Mouse (Mus musculus) stomach, embryonic 15.5 days (tissue): Measurements from ENCODE around the gene Ints14. TPM values are rescaled to one million over a fixed set of nuclear protein-coding genes. Genes with fewer than 3 reads are reported as not detected.

Source experiments
- microRNA-seq: library from miRNA; unstranded; fragments of <30 nt; microRNA quantifications from one replicate; pipeline ENCODE4, GENCODE M21; 2016
- polyA plus RNA-seq: library from polyadenylated mRNA; unstranded; fragments of >200 nt; fragmentation: Nextera tagmentation; extraction: Ambion mirVana; gene quantifications from 2 replicates; pipeline ENCODE4 v1.2.1, GENCODE M21; 2015

Gene Ints14
- polyA plus RNA-seq, 1 experiment from 2014 or later: 41.5 TPM

Small RNA genes within 50 kb of the gene (microRNA-seq; reads per million reads assigned to microRNA genes)
- gene Gm25640: not detected

Other genes starting within 250 kb of the Ints14 start
- gene Rab11a, start 223.1 kb upstream of the Ints14 start, polyA plus RNA-seq: 414 and 441 TPM in 2 replicates
- gene Dennd4a, start 149.6 kb upstream of the Ints14 start, polyA plus RNA-seq: 8.0 and 9.5 TPM in 2 replicates
- 0.03 and 0.08 TPM in 2 replicates for gene Slc24a1, start 9.3 kb upstream of the Ints14 start, polyA plus RNA-seq
- 88.5 and 91.6 TPM in 2 replicates for gene Hacd3, start 60.8 kb downstream of the Ints14 start, polyA plus RNA-seq
- 32.5 and 39.4 TPM in 2 replicates for gene Dpp8, start 71.5 kb downstream of the Ints14 start, polyA plus RNA-seq
- gene Igdcc4, start 140.6 kb downstream of the Ints14 start, polyA plus RNA-seq: 27.3 and 30.6 TPM in 2 replicates
- 1.5 TPM in 2 replicates for gene Igdcc3, start 180.3 kb downstream of the Ints14 start, polyA plus RNA-seq
- 8.5 and 9.1 TPM in 2 replicates for gene Parp16, start 234.4 kb downstream of the Ints14 start, polyA plus RNA-seq